Comparison of ENCODE assay signal across 8 mouse cellular contexts in the genomic region with DNA sequence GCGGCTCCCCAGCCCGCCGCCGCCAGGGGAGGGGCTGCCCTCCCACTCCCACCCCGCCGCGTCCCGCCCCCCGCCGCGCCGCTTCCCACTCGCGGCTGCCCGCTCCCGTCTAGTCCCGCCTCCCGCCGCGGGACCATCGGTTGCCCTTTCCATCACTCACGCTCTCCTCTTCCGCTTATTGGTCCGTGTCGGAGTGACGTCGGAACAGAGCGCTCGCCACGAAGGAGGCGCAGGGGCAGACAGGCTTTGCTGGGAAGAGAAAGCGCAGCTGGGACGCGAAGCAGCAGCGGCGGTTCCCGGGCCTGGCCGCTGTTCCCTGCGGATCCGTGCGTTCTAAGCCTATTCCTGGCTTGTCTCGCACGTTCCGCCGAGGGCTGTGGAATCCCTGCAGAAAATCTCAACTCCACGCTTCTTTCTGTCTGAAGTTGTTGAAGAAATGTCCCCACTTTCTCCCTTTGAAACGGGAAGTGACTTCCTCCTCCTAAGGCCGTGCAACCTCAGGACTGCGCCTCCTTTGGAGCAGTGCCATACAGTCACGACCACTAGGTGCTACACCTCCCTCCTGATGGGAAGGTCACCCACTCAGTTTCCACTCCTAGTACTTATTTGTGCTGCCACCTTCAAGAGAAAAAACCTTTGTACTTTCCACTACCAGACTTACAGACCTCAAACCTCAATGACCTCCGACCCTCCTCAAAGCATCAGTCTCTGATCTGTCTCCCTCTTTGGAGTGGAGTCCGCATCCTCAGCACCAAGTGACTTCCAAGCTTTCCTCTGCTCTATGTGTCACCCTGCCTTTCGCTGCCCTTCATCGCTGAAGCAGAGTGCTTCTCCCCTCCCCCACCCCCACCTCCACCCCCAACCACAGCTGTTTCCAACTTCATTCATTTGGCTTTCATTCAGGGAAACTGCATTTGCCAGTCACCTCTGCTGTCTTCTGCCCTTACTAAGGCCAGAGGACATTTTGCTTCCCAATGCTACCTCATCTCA. TPM values are rescaled to one million over a fixed set of nuclear protein-coding genes. Genes with fewer than 3 reads are reported as not detected.
DNase-seq lines count a peak whose midpoint lies in the region; ATAC-seq and TF ChIP-seq lines count a peak whose summit lies in the region.

A gene (minus strand): TSS at position 810 of the 990 bp plus-strand sequence.

- H3K27me3 ChIP-seq in megakaryocyte, embryonic 14.5 days (replicated peaks): peaks cover 25% of the 10 kb centered on the region

- peaks cover 1% of the 10 kb centered on the region; the same call in 1 of the 2 replicates for H3K4me1 ChIP-seq in cortical plate, adult 2 months (ENCODE audit: control insufficient read depth, insufficient read depth, low read length)
- peaks cover 31% of the 10 kb centered on the region for H3K4me1 ChIP-seq in megakaryocyte, embryonic 14.5 days

- H3K9me3 ChIP-seq in megakaryocyte, embryonic 14.5 days: no peaks in the 10 kb centered on the region

- DNase-seq in gastrocnemius, adult 8-10 months (ENCODE audit: low spot score in 2 of 2): peak; percentile 83 to 89
- DNase-seq in hindlimb bud, embryonic 11.5 days (ENCODE audit: extremely low spot score, low read depth, low spot score): peak; percentile 77
- DNase-seq in left cerebral cortex, adult 8-10 months (ENCODE audit: low spot score in 2 of 2): peak; percentile 85 to 92
- DNase-seq in right cerebral cortex, postnatal 10 days (ENCODE audit: low spot score in 2 of 2): peak; percentile 98
- peak; percentile 94 to 96 for DNase-seq in urinary bladder, postnatal 36 days (ENCODE audit: low spot score in 2 of 2)

- H3K4me3 ChIP-seq in cortical plate, adult 2 months (ENCODE audit: insufficient read depth, low read length): peak within 1 kb of the TSS; percentile 41
- peak within 1 kb of the TSS; percentile 94 for H3K4me3 ChIP-seq in megakaryocyte, embryonic 14.5 days (replicated peaks)

- peak within 1 kb of the TSS; percentile 1; the same call in 1 of the 2 replicates for H3K27ac ChIP-seq in cortical plate, adult 2 months (ENCODE audit: insufficient read depth, low read length)

- peak; percentile 94 for TF ChIP-seq POLR2A in cortical plate, adult 2 months (IDR thresholded peaks at IDR 0.05; ENCODE audit: extremely low read depth, insufficient read depth, low read length)

- no peak for TF ChIP-seq CTCF in cortical plate, adult 2 months (IDR thresholded peaks at IDR 0.05; ENCODE audit: extremely low read depth, insufficient read depth, low read length)

- H3K36me3 ChIP-seq in megakaryocyte, embryonic 14.5 days (replicated peaks; ENCODE audit: low read length): no peaks in the 10 kb centered on the region

- peak; percentile 90 for ATAC-seq in activated CD4-positive, CD25-positive, alpha-beta regulatory T cell, adult 4 months

RNA-seq across cellular contexts. Expression of the gene that starts here (rescaled TPM):
- polyA plus RNA-seq in activated CD4-positive, CD25-positive, alpha-beta regulatory T cell, adult 4 months (2017; shearing (Covaris generic)): 10 to 100 TPM; 11.8 to 18.5 TPM
- polyA plus RNA-seq in cortical plate, adult 2 months (2012; rRNA removed): 10.5 and 13.2 TPM in 2 replicates
- total RNA-seq in gastrocnemius, adult 8-10 months (2022): 1 to 10 TPM; 1.4 to 2.7 (median 2.2) TPM
- 10 to 100 TPM; 13.1 to 24.7 (median 20.6) TPM for total RNA-seq in left cerebral cortex, adult 8-10 months (2022)
- polyA plus RNA-seq in megakaryocyte, embryonic 14.5 days (2012; ENCODE audit: insufficient read depth, low replicate concordance): not detected in 2 replicates

Comparison
In these comparisons a context has a peak if more than half of its experiments do, and no peak if none do; other contexts are left out.
1. Peak in every context shown above with its lines: DNase-seq, ATAC-seq, H3K4me3 ChIP-seq and H3K27ac ChIP-seq.
2. RNA of the gene that starts here (polyA plus RNA-seq): 11.8 to 18.5 TPM in activated CD4-positive, CD25-positive, alpha-beta regulatory T cell, adult 4 months and 10.5 to 13.2 TPM in cortical plate, adult 2 months; not detected in megakaryocyte, embryonic 14.5 days; every median in the first group is over 10 times any median in the second.